Mouse (Mus musculus) hindbrain, embryonic 11.5 days (tissue): ENCODE data around the gene Abhd2. TPM values are rescaled to one million over a fixed set of nuclear protein-coding genes. Genes with fewer than 3 reads are reported as not detected.

Experiments used
- ATAC-seq: fragments of 200-750 bp; cut with Nextera tagmentation; 2 replicates; pipeline ENCODE4 v1.8.0; 2017; ENCODE audit warnings: mild to moderate bottlenecking, moderate TSS enrichment, moderate library complexity; ENCODE audit not compliant: low FRiP score
- DNase-seq: peaks from one replicate; pipeline ENCODE4 v3.0.0-alpha.2; 2015; ENCODE audit warnings: low spot score
- H3K27ac ChIP-seq: fragments of 300-500 bp; sonication (generic); 2 replicates; pipeline ENCODE4 v1.5.1; 2014; ENCODE audit warnings: mild to moderate bottlenecking, low read depth, low read length
- H3K27me3 ChIP-seq: fragments of 300-500 bp; sonication (generic); 2 replicates; pipeline ENCODE4 v1.6.1; 2014; ENCODE audit warnings: mild to moderate bottlenecking, low read length, moderate library complexity, mixed read lengths; ENCODE audit not compliant: control insufficient read depth, insufficient read depth
- H3K36me3 ChIP-seq: fragments of 300-500 bp; sonication (generic); 2 replicates; pipeline ENCODE4 v1.6.1; 2014; ENCODE audit warnings: mild to moderate bottlenecking, low read length, moderate library complexity, mixed read lengths; ENCODE audit not compliant: control insufficient read depth, insufficient read depth
- H3K4me1 ChIP-seq: fragments of 300-500 bp; sonication (generic); replicated peaks from 2 replicates; pipeline ENCODE4 v1.6.1; 2014; ENCODE audit warnings: low read length, mixed read lengths; ENCODE audit not compliant: control insufficient read depth, insufficient read depth
- H3K4me2 ChIP-seq: fragments of 300-500 bp; sonication (generic); replicated peaks from 2 replicates; pipeline ENCODE4 v1.6.1; 2014; ENCODE audit warnings: mild to moderate bottlenecking, low read depth, low read length
- H3K4me3 ChIP-seq: fragments of 300-500 bp; sonication (generic); 2 replicates; pipeline ENCODE4 v1.5.1; 2014; ENCODE audit warnings: low read depth, low read length
- H3K9ac ChIP-seq: fragments of 300-500 bp; sonication (generic); 2 replicates; pipeline ENCODE4 v1.6.1; 2014; ENCODE audit warnings: low read depth, low read length
- H3K9me3 ChIP-seq: fragments of 300-500 bp; sonication (generic); 2 replicates; pipeline ENCODE4 v1.6.1; 2016; ENCODE audit warnings: low read length; ENCODE audit not compliant: control insufficient read depth
- WGBS: fragments of 180-500 bp; shearing (Covaris S2); extraction: QIAGEN DNeasy Blood & Tissue Kit; methylation state at CpG from one replicate; pipeline ENCODE4 v1.1.7; 2014; 5-methylcytosine and 5-hydroxymethylcytosine counted together
- polyA plus RNA-seq: library from polyadenylated mRNA; unstranded; fragments of >200 nt; fragmentation: Nextera tagmentation; extraction: Ambion mirVana; gene quantifications from 2 replicates; pipeline ENCODE4 v1.2.1, GENCODE M21; 2014

Gene Abhd2
- polyA plus RNA-seq, 1 experiment from 2014 or later, result 12.2 TPM

- Histone ChIP-seq H3K4me2 (no peak overlapping the region), H3K4me3 (no peak overlapping the region), H3K9me3 (no peaks in the 10 kb centered on the region), H3K27me3 (no peaks in the 10 kb centered on the region), H3K36me3 (no peaks in the 10 kb centered on the region), H3K27ac (no peak overlapping the region), H3K9ac (no peak overlapping the region), H3K4me1 (peaks cover 7% of the 10 kb centered on the region)
- WGBS, result 85% methylated on average over 7 of the region's 7 CpGs
- ATAC-seq, result no peak
- DNase-seq, result no peak
Observed at GRCm38 (mm10) chr7:79317576-79317975, 44.6 kb downstream of the Abhd2 start.

GRCm38 (mm10) chr7:79318110-79318801 lies 45.3 kb downstream of the Abhd2 start:
- peaks cover 5% of the 10 kb centered on the region; the same call in 1 of the 2 replicates for H3K4me1 ChIP-seq
- no peak for ATAC-seq
- WGBS, result 72% methylated on average over 13 of the region's 13 CpGs

DNA sequence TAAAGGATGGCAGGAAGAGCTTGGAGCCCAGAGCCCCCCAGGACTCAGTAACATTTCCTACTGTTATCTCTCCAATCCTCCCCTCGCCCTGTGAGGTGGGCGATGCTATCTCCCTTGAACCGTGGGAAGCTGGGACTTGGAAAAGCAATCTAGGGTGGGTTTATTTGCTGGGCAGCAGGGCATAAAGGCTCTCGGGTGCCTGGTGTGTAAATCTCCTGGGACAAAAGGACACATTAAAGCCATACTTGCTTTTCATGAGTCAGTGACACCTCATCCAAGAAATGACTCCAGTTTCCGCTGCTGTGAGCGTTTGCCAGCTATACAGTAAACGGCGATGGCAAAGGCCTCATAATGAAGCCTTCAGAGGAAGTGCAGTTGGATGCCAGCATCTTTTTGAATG lies 50.9 kb downstream of the Abhd2 start:
- H3K9ac ChIP-seq, result no peak overlapping the region
- H3K27me3 ChIP-seq, result no peaks in the 10 kb centered on the region
- 90% methylated on average over 8 of the region's 8 CpGs for WGBS
- no peak for DNase-seq
- H3K4me1 ChIP-seq, result no peaks in the 10 kb centered on the region
- no peaks in the 10 kb centered on the region for H3K36me3 ChIP-seq
- no peak overlapping the region for H3K27ac ChIP-seq
- no peaks in the 10 kb centered on the region for H3K9me3 ChIP-seq
- H3K4me2 ChIP-seq, result no peak overlapping the region
- ATAC-seq, result no peak
- H3K4me3 ChIP-seq, result no peak overlapping the region

More at GRCm38 (mm10) chr7:79318110-79318801, 45.3 kb downstream of the Abhd2 start:
- no peak overlapping the region for H3K4me3 ChIP-seq
- H3K9ac ChIP-seq, result no peak overlapping the region
- no peak overlapping the region for H3K4me2 ChIP-seq
- H3K27me3 ChIP-seq, result no peaks in the 10 kb centered on the region
- DNase-seq, result no peak
- H3K36me3 ChIP-seq, result no peaks in the 10 kb centered on the region
- H3K27ac ChIP-seq, result no peak overlapping the region
- H3K9me3 ChIP-seq, result no peaks in the 10 kb centered on the region

DNA sequence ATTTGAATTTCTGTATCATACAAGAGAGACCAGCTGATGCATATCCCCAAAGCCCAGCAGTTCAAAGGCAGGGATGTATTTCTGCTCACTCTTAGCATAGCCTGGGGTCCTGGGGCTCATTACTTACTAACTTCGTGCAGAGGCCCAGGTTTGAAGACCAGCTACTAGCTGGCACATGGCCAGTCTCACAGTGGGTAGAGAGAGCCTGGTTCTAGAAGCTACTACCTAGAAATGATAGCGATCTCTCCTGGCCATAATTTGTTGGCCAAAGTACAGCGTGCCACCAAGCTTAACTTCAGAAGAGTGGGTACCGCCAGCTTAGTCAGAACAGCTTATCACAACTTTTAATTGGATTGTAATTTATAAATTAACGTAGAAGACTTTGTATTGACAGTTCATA lies 55.8 kb downstream of the Abhd2 start:
- DNase-seq (no peak), ATAC-seq (no peak)
- H3K4me3 ChIP-seq, result no peak overlapping the region
- H3K9ac ChIP-seq, result no peak overlapping the region
- no peak overlapping the region for H3K27ac ChIP-seq
- H3K4me1 ChIP-seq, result no peaks in the 10 kb centered on the region
- H3K27me3 ChIP-seq, result no peaks in the 10 kb centered on the region
- no peaks in the 10 kb centered on the region for H3K9me3 ChIP-seq
- H3K36me3 ChIP-seq, result no peaks in the 10 kb centered on the region
- H3K4me2 ChIP-seq, result no peak overlapping the region
- 97% methylated on average over 5 of the region's 5 CpGs for WGBS

- 43% methylated on average over 10 of the region's 10 CpGs for WGBS
- H3K9me3 ChIP-seq, result no peaks in the 10 kb centered on the region
- ATAC-seq, result no peak
- no peak overlapping the region for H3K9ac ChIP-seq
- no peaks in the 10 kb centered on the region for H3K4me1 ChIP-seq
- no peaks in the 10 kb centered on the region for H3K27me3 ChIP-seq
- H3K27ac ChIP-seq, result no peak overlapping the region
- H3K4me2 ChIP-seq, result no peak overlapping the region
- H3K36me3 ChIP-seq, result no peaks in the 10 kb centered on the region
- no peak for DNase-seq
- H3K4me3 ChIP-seq, result no peak overlapping the region
Observed at GRCm38 (mm10) chr7:79331197-79331596, 58.2 kb downstream of the Abhd2 start.

DNA sequence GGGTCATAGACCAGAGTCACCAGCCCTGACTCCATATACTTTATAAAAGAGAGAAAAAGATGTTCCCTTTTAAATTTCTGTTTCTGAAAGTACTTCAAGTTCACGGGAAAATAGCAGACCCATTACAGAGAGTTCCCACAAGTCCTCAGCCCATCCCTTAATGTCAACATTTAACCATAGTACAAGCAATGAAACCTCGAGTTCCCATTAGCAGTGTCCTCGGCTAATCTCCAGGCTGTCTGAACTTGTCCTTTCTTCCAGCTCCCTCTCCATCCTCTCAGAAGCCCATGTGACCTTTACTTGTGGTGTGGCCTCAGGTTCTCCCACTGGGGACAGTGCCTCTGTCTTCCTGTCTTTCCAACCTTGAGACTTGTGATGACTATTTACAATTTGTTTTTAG lies 60.4 kb downstream of the Abhd2 start:
- no peak overlapping the region for H3K9ac ChIP-seq
- ATAC-seq (no peak), DNase-seq (no peak)
- H3K27ac ChIP-seq, result no peak overlapping the region
- H3K4me2 ChIP-seq, result no peak overlapping the region
- no peaks in the 10 kb centered on the region for H3K4me1 ChIP-seq
- no peaks in the 10 kb centered on the region for H3K36me3 ChIP-seq
- H3K4me3 ChIP-seq, result no peak overlapping the region
- H3K27me3 ChIP-seq, result no peaks in the 10 kb centered on the region
- WGBS, result 75% methylated on average over 3 of the region's 3 CpGs
- no peaks in the 10 kb centered on the region for H3K9me3 ChIP-seq

- no peak for ATAC-seq
- no peak overlapping the region for H3K27ac ChIP-seq
- DNase-seq, result no peak
- WGBS, result 94% methylated on average over 8 of the region's 8 CpGs
- no peaks in the 10 kb centered on the region for H3K4me1 ChIP-seq
- H3K36me3 ChIP-seq, result no peaks in the 10 kb centered on the region
- no peak overlapping the region for H3K4me3 ChIP-seq
- H3K9me3 ChIP-seq, result no peaks in the 10 kb centered on the region
- H3K27me3 ChIP-seq, result no peaks in the 10 kb centered on the region
- H3K9ac ChIP-seq, result no peak overlapping the region
- H3K4me2 ChIP-seq, result no peak overlapping the region
Observed at GRCm38 (mm10) chr7:79336362-79336910, 63.4 kb downstream of the Abhd2 start.

DNA sequence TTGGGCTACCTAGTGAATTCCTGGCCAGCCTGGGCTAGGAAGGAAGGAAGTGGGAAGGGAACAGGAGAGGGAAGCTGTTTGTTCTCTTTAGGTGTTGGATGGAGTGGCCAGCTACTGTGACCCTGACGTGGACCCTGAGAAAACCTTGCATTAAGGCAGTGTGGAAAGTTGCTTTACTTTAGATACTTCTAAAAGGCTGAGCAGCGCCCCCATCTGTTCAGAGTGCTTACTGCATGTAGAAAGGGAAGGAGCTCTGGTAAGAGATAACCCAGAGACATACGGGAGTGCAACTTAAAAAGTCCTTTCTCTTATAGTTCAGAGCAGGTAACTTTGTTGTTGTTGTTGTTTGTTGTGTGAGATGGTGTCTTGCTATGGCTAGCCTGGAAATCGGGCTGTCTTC lies 72.9 kb downstream of the Abhd2 start:
- Histone ChIP-seq H3K4me2 (no peak overlapping the region), H3K4me1 (no peaks in the 10 kb centered on the region), H3K27ac (no peak overlapping the region), H3K36me3 (no peaks in the 10 kb centered on the region), H3K9ac (no peak overlapping the region), H3K27me3 (no peaks in the 10 kb centered on the region), H3K4me3 (no peak overlapping the region), H3K9me3 (no peaks in the 10 kb centered on the region)
- WGBS, result 57% methylated on average over 4 of the region's 4 CpGs
- peak; percentile 66 for DNase-seq
- ATAC-seq, result no peak

GRCm38 (mm10) chr7:79346555-79347075 lies 73.6 kb downstream of the Abhd2 start:
- 81% methylated on average over 8 of the region's 8 CpGs for WGBS
- H3K9me3 ChIP-seq, result no peaks in the 10 kb centered on the region
- H3K9ac ChIP-seq, result no peak overlapping the region
- no peaks in the 10 kb centered on the region for H3K4me1 ChIP-seq
- no peak overlapping the region for H3K4me3 ChIP-seq
- no peaks in the 10 kb centered on the region for H3K27me3 ChIP-seq
- no peak for ATAC-seq
- no peak overlapping the region for H3K4me2 ChIP-seq
- no peak for DNase-seq
- H3K36me3 ChIP-seq, result no peaks in the 10 kb centered on the region
- no peak overlapping the region for H3K27ac ChIP-seq
